Mouse (Mus musculus) MEL (cell line): Measurements from ENCODE around the gene Gadd45g.

Source experiments
- CTCF ChIP-seq, 3 experiments: IDR thresholded peaks in 2 of 3; conservative IDR thresholded peaks in 1 of 3; 2 replicates each; pipeline ENCODE4 v1.5.1; 2011 to 2012; ENCODE audit warnings: low read length in 3 of 3, low read depth in 2 of 3, mild to moderate bottlenecking in 2 of 3, improper control_type of control experiment in 1 of 3, inconsistent platforms in 1 of 3, mixed read lengths in 1 of 3, moderate library complexity in 1 of 3; ENCODE audit not compliant: control insufficient read depth in 1 of 3, insufficient read depth in 1 of 3, poor library complexity in 1 of 3, severe bottlenecking in 1 of 3
- GATA1 ChIP-seq: IDR thresholded peaks from 2 replicates; pipeline ENCODE4 v1.6.1; 2011; ENCODE audit warnings: low read depth, low read length, improper control_type of control experiment
- JUND ChIP-seq: IDR thresholded peaks from 2 replicates; pipeline ENCODE4 v1.6.1; 2011; ENCODE audit warnings: low read depth, mild to moderate bottlenecking, improper control_type of control experiment, low read length
- MYC ChIP-seq: IDR thresholded peaks from 2 replicates; pipeline ENCODE4 v1.6.1; 2011; ENCODE audit warnings: low read depth, mild to moderate bottlenecking, low read length, improper control_type of control experiment, moderate library complexity
- NELFE ChIP-seq: IDR thresholded peaks from 2 replicates; pipeline ENCODE4 v1.6.1; 2011; ENCODE audit warnings: low read depth, low read length, improper control_type of control experiment
- USF1 ChIP-seq: IDR thresholded peaks from 2 replicates; pipeline ENCODE4 v1.6.1; 2014; ENCODE audit warnings: low read depth, mild to moderate bottlenecking, inconsistent platforms, low read length, improper control_type of control experiment, moderate library complexity
- ZMIZ1 ChIP-seq: IDR thresholded peaks from 2 replicates; pipeline ENCODE4 v1.6.1; 2012; ENCODE audit warnings: low read depth, mild to moderate bottlenecking, inconsistent platforms, low read length, improper control_type of control experiment, moderate library complexity

DNA sequence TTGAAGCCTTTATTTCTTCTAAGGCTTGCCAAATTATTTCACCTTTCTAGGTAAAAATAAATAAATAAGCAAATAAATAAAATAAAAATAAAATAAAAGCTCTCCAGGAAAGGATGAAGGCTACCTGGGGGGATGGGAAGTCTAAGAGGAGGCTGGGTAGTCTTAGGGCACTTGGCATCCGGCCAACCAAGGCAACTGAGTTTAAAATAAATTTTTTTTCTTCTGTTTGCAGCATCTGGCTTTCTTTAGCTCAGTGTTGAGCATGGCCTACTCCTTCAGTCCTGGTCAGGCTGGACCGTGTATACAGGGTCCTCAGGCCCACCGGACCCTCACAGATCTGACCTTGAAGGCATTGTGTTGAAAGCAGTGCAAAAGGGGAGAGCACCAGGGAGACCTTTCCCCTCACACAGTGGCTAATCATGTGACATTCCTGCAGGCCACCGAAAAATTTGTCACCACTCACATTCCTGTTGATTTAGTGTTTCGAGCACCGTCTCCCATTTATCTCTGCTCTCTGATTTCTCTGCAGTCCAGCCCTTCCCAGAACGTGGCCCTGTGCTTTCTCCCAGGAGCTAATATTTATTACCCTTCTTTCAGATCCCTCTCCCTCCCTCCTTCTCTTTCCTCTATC lies 6.2 kb downstream of the Gadd45g start:
- TF ChIP-seq NELFE (no peak), ZMIZ1 (no peak), USF1 (no peak), JUND (no peak), MYC (no peak), CTCF (IDR thresholded peaks at IDR 0.05 in 2 of 3, conservative IDR thresholded peaks at IDR 0.05 in 1 of 3; ENCODE audit: control insufficient read depth in 1 of 3, insufficient read depth in 1 of 3, low read depth in 2 of 3, low read length in 3 of 3, poor library complexity in 1 of 3, severe bottlenecking in 1 of 3) (no peak), GATA1 (no peak)
